Mouse (Mus musculus) liver (tissue): Measurements from ENCODE around the gene Cstf2.
A peak's percentile ranks its signal among the peaks of the same experiment; 100 is the strongest.

Experiments
- DNase-seq: peaks from one replicate; pipeline ENCODE4 v3.0.0-alpha.2; 2020; ENCODE audit warnings: mixed read lengths

Cstf2 gene

DNA sequence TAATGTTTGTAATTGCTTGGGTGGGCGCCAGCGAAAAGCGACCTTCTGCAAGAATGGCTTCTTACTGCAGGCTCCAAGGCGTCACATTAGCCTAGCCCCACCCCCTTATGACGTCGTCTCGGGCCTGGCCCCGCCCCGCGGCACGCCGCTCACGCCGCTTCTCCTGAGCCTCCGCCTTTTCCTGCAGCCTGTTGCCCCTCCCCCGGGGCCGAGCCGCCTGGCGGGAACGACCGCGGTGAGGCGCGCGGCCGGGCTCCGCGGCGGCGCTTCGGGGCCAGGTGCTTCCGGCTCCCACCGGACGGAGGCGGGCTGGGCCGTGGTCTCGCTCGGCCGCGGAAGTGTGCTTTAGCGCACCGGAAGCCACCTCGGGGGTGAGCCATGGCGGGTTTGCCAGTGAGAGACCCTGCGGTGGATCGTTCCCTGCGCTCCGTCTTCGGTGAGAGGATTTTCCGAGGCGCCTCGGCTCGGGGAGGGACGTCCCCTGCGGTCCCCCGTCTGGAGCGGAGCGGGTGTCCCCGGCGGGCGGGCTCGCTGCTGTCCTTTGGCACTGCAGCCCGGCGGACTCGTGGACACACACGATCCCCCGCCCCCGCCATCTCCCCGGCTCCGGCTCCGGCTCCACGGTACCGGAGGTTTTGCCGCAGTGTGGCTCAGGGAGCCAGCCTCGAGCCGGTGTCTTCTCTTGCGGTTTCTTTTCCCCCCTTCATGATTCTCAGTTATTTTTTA lies at the start of gene Cstf2:
Gene Cstf2 (plus strand): TSS at position 201 of the 726 bp plus-strand sequence.
- DNase-seq = peak; percentile 93

DNA sequence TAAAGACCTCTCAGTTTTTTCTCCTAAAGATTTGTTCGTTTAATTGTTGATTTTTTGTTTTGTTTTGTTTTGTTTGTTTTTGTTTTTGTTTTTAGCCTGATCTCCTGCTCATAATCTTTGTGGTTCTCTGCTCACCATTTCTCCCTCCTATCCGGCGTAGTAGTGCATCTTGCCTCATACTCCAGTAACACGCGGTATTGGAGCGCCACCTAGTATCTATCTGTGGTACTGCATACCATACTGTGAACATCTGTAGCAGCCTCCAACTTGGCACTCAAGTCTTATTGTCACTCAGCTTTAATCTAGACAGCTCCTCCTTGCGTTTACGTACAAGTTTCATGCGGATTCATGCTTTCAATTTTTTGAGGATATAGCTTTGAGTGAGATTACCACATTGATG lies 40.0 kb upstream of the Cstf2 start:
- peak; percentile 41 for DNase-seq

DNA sequence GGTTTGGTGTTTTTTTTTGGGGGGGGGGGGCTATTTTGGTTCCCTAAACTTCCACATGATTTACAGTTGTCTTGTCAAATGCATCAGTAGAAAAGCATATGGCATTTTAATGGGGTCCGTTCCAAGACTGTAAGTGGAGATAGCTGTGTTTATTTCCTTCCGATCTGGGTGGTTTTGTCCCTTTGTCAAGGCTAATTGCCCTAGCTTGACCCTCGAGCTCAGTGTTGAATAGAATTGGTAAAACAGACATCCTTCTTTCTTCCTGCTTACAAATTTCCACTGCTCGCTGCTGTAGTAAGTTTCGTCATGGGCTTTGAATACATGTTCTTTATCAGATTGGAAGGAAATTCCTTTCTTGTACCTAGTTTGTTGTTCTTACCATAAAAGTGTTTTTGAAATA lies 38.3 kb upstream of the Cstf2 start:
- DNase-seq = no peak

DNA sequence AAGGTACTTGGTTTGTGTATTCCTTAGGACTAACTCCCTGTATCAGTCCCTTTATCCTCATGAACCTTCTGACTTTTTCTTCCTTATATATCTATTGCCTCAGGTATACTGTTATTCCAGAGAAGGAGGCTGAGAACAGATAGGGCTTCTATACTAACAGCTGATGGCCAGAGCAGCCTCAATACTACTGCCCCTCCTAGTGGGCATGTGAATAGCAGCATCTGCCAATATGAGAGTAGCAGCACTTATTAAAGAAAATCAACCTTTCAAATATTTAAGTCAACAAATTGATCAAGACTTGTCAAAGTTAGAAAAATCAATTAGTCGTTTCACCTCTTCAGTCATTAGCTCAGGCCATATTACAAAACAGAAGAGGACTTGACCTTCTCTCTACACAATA lies 10.0 kb upstream of the Cstf2 start:
- DNase-seq = no peak

DNA sequence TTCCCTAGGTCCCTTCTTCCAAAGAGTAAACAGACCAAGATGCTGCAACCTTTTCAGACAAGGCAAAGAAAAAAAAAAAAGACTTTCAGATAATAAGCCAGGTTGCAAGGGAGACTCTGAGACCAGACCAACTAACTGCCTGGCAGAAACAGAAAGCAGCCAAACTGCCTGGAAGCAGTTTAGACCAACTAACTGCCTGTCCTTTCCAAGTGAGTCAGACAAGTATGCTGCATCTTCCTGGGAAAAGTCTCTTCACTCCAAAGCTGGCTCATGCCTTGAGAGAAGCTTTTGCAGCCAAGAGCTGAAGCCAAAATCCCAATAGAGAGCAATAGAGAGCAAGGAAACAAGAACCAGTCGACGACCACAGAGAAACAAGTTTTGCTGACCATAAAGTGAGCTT lies 2.1 kb upstream of the Cstf2 start:
- no peak for DNase-seq

DNA sequence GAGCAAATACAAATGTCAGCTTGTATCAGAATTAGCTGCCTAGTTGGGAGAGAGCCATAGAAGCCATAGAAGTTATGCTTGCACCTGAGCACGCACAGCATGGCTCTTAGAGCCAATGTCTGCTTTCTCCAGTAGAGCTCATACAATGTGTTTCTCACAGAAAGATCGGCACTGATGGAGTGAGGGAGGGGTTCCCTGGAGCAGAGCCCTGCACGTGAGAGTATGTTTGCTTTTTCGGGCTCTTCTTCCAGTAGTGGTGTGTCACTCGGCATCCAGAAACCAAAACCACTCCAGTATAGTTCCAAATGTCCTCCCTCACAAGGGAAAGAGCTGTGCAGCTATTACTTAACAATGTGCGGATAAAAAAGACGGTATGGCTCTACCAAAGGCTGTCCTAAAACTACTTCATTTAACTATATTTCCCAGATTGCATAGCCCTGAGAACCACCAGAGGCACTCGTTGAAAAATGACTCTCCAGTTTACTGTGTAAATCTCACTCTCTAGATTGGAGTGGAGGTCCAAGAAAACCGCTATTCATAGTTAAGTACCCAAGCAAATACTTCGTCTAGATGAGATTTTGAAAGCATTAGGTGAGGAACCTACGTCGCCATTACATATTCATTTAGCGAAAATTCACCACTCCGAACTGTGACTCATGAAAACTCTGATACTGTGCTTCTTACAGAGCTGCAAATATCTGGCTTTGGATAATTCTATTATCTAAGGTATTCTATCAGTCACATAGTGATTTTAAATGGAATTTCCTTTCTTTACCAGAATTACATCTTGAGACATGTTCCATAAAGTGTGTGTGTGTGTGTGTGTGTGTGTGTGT lies 729 bp upstream of the Cstf2 start:
- DNase-seq = no peak

DNA sequence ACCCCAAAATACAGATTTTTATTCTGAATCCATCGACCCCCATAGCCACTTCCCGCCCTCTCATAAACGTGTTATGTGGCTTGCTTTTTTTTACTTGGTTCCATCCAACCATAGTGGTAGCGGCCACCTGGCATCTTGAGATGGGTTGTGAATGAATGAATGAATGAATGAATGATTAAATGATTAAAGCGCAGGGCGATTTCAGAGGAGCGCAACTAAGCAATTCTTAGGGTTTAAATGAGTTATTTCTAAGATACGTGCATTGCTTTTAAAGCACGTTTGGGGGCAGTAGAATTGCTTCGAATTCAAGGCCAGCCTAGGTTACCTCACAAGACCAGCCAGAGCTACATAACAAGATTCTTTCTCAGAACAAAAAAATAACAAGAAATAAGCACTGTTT lies 777 bp downstream of the Cstf2 start:
- DNase-seq = no peak

DNA sequence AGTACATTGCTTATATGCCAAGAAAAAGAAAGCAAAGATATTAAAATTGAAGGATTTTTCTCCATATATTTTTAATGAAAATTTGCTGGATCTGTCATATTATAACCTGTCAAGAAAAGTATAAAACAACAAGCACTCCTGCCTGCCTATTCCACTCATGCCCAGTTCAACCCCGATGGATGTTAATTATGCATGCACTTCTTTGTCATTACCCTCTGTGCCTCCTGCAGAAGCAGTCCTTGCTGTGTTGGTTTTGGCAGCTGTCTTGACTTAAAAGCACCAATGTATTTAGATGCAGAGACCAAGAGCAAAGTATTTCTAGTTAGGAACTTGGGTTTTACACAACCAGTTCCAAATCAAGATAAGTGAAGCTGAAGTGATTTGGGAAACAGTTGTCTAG lies 26.5 kb downstream of the Cstf2 start:
- no peak for DNase-seq

DNA sequence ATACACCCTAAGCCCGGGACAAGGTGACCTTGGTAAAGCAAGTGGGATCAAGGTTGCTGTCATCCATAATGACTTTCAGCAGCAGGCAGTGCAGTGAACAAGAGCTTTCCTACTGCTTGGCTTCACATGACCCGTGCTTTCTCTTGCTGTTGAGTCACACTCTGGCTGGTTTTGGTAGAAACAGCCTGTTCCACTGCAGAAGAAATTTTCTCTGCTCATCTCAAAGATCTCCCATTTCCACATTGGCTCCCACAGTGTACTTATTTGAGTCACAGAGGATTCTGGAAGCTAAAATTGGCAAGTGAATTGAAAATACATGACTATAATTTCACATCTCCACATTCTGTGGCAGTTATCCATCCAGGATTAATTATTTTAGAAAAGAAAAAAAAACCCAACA lies 43.7 kb downstream of the Cstf2 start:
- no peak for DNase-seq

DNA sequence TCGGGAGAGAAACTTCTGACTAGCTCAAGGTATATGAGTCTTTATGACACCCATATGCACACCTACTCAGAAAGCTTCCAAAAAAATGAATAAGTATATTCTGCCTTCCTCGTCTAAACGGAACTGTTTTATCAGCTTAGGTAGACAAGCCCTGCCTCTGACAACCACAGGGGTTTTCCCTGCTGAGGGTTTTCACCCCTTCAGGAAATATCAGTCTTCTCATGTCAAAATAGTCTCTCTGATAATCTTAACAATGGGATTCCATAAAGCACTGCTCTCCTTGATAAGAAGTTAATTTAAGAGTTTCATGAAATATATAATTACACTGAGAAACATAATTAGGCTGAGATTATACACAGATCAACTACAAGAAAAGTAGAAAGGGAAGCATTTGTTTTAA lies 52.8 kb downstream of the Cstf2 start:
- DNase-seq = no peak

DNA sequence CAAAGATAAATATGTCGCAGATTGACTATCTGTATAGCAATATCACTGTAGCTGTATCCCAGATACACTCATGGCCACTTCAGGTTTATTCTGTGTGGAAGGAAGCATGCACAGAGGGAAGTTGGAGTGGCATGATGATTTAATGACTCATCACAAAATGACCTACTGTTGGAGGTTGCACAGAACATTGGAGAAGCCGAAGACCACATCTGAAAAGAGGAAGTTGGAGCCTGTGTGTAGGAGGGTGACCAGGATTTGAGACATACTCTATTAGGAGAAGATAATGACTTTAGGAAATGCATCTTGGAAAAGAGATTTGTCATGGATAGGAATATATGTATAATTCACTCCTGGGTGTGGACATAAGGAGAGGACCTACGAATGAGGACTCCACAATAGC lies 57.4 kb downstream of the Cstf2 start:
- DNase-seq = no peak

DNA sequence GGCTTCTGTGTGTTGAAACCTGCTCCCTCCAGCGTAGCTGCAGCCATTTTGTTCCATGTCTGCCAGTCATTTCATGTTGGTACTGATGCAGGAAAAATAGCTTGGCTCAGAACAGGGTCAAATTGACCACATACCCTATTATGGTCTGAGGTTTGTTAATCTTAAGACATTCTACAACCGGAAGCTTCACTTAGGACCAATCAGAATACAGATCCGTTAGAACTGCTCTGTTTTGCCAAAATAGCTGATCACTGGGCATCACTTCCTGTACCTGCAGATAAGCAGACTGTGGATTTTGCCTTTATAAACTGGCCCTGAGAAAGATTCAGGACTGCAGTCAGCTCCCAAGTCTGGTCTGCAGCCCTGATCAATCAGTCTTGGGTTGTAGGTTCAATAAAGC lies 69.6 kb downstream of the Cstf2 start:
- no peak for DNase-seq

DNA sequence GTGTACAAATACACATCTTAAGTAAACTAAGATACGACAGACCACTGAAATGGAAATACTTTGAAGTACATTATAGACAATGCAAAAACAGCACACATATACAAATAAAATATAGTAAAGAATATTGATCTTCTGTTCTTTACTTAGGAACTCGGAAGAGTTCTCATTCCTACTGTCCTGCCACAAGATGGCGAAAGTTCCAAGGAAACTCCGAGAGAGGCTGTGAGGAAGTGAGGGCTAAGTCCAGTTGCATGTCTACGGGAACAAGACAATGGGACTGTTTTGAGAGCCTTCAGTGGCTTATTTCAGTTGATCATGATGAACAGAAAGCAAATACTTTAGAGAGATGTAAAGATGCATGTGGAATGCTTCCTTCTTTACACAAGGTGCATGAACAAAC lies 73.3 kb downstream of the Cstf2 start:
- DNase-seq = no peak

DNA sequence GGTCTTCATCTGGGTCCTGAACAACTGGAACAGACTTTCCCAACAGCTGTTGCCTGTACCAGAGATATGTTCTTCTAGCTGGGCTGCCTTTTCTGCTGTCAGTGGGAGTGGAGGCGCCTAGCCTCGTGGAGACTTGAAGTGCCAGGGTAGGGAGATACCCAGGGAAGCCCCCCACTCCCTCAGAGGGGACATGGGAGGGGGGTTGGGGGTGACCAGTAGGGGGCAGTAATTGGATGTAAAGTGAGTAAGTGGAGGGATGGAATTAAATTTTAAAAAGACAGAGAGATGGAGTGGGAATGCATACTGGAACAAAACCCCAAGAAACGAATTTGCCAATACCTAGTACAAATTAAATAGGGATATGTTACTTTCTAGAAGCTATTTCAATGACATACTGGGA lies 74.8 kb downstream of the Cstf2 start:
- DNase-seq = no peak
